Mouse (Mus musculus) thymus, postnatal 25 days (tissue): ENCODE data around the gene Rbm19.

Experiments
- DNase-seq: peaks from one replicate; pipeline ENCODE4 v3.0.0; 2022

Rbm19 gene

GRCm38 (mm10) chr5:120135823-120136222 is 19.6 kb downstream of the Rbm19 start:
- DNase-seq = no peak

GRCm38 (mm10) chr5:120136236-120136675 is 20.0 kb downstream of the Rbm19 start:
- no peak for DNase-seq

DNA sequence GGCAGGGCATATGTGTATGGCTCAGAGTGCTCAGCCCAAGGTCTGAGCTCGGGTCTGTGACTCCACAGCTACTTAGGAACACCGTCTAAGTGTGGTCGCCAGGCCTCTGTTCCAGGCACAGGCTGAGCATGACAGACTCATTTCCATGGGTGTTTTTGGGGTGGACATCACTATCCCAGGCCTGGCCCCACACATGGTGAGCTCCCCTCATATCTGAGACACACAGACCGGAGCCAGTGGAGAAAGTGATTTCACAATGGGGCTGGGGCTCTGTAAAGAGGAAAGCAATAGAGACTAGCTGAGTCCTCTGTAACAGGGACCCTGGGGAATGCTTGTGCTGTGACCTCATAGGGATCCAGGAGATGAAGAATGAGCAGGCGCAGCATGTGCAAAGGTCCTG is 20.8 kb downstream of the Rbm19 start:
- DNase-seq = no peak

DNA sequence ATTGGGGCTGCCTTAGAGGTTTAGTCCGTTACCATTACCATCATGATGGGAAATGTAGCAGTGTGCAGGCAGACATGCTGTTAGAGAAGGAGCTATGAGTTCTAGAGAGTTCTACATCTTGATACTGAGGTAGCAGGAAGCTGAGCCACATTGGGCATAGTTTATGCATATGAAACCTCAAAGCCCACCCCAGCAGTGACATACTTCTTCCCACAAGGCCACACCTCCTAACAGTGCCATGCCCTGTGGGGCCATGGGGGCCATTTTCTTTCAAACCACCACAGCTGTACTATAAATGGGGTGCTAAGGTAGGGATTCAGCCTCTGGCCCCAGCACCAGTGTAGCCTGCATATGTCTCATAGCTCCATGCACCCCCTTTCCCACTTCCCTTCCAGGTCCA is 21.6 kb downstream of the Rbm19 start:
- no peak for DNase-seq

DNA sequence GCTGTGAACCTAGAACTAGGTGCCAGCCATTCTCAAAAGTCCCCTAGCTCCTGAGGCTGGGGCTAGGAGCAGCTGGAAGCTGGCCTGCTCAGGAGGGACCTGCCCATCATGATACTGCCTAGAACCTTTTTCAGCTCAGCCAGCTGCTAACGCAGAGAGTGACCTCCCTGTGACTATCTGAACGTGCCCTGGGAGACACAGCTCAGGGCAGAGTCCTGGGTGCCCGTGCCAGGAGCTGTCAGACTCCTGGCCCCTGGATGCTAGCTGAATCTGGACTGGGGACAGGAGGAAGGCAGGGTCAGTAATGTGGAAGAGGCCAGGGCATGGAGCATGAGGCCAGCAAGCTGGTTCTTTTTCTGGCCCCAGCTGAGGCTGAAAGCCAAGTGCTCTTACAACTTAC is 22.1 kb downstream of the Rbm19 start:
- no peak for DNase-seq

DNA sequence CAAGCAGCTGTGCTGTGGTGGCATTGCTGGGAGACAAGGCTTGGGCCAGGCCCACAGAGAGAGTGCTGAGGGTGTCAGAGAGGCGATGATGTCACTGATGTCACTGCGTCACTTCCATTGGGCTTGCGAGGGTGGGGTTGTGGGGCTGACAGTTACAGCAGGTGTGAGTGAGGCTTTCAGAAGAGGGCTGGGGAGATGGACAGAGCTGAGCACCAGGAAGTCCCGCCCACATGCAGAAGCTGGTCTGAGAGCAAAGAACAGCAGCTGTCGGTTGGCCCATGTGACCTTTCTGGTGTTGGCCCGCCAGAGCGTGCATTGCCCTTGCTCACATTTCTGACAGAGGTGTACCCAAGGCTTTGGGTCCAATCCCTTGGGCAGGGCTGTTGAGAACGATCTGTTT is 23.0 kb downstream of the Rbm19 start:
- DNase-seq = peak; percentile 70

DNA sequence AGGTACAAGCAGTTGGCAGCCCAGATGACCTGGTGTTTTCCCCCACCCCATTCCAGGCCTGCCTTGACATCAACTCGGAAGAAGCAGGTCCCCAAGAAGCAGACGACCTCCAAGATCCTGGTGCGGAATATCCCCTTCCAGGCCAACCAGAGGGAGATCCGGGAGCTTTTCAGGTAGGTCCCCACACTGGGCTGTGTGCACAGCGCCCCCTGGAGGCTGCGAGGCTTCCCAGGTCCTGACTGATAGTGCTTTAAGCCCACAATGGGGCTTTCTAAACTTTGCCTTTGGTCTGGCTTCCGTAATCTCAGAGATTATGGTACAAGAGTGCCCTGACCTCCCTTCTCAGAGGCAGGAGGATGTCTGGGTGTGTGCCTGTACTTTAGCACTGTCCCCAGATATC is 27.7 kb downstream of the Rbm19 start:
- peak; percentile 26 for DNase-seq

DNA sequence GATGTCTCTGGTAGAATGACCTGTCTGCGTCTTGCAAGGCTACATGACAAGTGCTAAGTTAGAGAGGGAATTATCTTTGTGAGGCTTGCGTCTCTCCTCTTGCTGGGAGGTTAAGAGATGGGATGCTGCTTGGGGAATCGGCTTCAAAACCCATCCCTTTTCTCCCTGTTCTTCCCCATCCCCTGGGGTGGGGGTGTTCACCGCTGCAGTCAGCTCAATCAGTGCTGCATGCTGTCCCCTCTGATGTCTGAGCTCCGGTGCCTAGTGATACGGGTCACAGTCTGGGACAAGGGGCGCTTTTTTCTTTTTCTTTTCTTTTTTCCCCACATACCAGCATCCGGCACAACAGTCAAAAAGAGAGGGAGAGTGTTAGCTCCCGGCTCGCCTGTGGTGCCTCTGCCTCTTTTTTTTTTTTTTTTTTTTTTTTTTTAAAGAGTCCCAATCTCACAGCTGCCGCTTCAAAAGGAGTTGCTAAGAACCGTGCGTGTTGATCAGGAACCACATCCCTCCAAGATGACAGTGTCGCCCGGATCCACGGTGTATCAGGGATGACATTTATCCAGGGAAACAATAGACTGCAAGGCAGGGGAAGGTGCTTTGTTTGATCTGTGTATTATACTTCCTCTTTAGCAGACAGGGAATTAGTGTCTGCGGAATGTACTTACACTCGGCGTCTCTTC is 29.2 kb downstream of the Rbm19 start:
- no peak for DNase-seq

GRCm38 (mm10) chr5:120146051-120146385 is 29.8 kb downstream of the Rbm19 start:
- DNase-seq = no peak

DNA sequence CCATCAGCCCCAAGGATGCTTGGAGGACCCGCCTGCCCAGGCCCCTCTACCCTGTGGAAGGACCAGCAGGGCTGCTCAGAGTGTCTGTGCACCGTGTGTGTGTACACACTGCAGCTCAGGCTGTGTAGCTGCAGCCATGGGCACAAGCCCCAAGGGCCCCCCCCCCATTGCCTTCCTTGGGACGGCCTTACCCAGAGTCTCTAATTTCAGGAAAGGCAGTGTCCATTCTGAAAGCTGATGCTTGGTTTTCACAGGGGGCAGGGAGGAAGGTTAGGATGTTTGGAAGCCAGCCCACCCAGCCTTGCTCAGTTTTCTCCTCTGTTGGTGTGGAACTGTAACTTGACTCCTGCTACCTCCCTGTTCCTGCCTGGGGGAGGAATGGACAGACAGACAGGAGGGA is 30.6 kb downstream of the Rbm19 start:
- no peak for DNase-seq

GRCm38 (mm10) chr5:120148246-120148645 is 32.0 kb downstream of the Rbm19 start:
- DNase-seq = no peak

DNA sequence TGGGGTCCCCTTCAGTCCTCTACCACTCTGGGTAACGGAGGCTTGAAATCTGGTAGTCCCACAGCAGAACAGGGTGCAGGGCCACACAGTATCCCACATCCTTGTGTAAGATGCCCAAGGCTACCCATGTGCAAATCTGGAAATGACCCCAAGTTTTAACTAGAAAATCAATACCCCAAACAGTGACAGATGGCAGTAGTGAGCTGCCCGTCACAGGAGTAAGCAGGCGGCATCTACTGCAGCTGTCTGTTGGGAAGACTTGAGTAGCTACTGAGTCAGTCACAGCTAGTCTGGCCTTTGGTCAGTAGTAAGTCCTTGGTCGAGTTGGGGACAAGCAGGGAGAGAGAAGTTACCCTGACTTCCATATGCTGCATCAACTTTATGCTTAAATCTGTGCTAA is 34.9 kb downstream of the Rbm19 start:
- no peak for DNase-seq

DNA sequence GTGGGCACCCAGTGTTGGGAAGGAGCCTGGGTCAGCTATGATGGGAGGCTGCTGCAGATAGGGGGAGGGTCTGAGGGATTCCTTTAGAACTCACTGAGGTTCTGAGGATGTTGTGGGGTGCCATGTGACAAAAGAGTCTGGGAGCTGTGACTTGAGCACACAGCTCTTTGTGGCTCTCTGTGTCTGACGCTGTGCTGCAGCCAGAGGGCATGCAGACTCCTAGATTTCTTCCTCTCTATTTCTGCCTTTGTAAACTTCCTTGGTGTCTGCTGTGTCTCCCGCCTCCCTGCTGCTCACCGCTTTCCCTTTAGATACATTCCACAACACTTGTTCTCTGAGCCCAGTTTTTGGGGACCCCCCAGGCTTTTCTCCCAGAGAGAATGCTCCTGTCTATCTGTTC is 36.9 kb downstream of the Rbm19 start:
- DNase-seq = no peak

GRCm38 (mm10) chr5:120155672-120156071 is 39.4 kb downstream of the Rbm19 start:
- no peak for DNase-seq

GRCm38 (mm10) chr5:120156166-120156909 is 40.1 kb downstream of the Rbm19 start:
- no peak for DNase-seq

GRCm38 (mm10) chr5:120157115-120157514 is 40.9 kb downstream of the Rbm19 start:
- no peak for DNase-seq

DNA sequence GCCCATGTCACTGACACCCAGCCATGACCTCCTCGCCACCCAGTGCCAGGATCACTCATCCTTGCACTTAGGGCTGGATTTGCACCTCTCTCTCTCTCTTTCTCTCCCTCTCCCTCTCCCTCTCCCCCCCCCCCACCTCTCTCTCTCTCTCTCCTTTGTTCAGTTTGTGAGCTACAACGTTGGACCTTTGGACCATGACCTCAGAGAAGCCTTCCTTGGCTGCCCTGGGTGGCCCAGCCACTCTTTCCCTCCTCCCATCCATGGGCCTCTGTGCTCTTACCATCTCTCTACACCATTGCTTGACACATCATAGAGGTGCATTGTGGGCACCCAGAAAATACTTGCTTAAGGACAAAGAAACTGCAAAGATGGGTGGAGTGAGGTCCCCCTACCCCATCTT is 42.2 kb downstream of the Rbm19 start:
- no peak for DNase-seq

GRCm38 (mm10) chr5:120160923-120161658 is 44.8 kb downstream of the Rbm19 start:
- no peak for DNase-seq

GRCm38 (mm10) chr5:120162689-120163088 is 46.4 kb downstream of the Rbm19 start:
- DNase-seq = no peak

GRCm38 (mm10) chr5:120163428-120163827 is 47.2 kb downstream of the Rbm19 start:
- DNase-seq = no peak

DNA sequence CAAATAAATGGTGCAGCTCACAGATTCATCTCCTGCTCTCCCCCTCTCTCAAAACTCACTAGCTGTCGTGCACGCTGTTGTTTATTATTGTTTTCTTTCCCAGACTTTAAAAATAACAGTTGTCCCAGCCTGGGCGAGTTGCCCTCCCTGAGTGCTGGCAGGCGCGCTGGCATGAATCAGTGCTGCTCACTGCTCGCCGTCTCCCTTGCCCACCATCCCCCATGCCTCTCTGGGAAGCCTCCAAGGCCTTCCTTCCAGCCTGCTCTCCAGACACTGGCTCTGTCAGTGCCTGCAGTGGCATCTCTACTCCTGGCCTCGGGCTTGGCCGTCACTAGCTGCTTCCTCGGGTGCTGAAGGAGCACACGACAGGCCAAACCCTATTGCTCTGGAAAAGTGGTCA is 48.2 kb downstream of the Rbm19 start:
- no peak for DNase-seq

GRCm38 (mm10) chr5:120165061-120165942 is 49.0 kb downstream of the Rbm19 start:
- DNase-seq = no peak

DNA sequence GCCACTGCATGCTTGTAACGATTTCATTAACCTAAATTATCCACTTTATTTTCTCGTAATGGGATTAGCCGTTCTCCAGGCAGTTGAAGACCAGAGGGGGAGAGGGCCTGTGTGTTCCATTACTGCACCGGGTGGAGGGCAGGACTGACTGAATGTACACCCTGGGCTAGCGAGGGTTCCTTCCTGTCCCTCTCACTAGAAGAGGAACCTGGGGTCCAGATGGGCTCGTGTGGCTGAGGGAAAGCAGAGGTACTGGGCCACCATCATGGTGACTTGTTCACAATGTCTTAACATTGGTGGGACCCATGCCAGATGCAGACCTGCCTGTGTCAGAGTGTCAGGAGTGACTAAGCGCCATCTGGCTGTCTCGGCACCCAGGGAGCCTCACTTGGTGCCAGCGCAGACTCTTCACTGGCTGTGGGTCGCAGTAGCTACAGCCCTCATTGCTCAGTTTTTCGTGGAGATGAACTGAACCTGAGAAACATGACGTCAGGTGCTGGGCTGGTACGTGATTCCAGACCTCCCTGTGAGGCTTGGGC is 51.6 kb downstream of the Rbm19 start:
- DNase-seq = no peak
